In the genomic region with DNA sequence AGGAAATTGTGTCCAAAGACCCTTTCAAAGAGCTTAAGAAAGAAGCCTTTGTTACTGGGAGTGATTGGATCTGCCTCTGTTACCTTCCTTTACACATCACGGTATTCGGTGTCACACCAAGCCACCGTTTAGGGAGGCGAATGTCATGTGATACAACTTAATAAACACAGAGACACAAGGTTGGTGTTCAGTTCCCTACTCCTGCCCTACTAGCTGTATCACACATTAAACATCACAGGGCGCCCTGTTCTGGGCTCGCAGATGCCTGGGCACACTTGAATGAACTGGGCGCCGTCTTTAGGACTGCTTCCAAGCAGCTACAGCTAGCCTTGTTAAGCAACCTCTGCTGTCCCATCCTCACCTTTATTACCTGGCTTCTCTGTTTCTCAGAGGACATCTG, we compare ENCODE assay signal across 31 mouse cellular contexts. TPM values are rescaled to one million over a fixed set of nuclear protein-coding genes. Genes with fewer than 3 reads are reported as not detected.
A peak's percentile ranks its signal among the peaks of the same experiment; 100 is the strongest.
DNase-seq lines count a peak whose midpoint lies in the region; ATAC-seq and TF ChIP-seq lines count a peak whose summit lies in the region.
"Had no signal": no experiment of that assay in that cellular context is flagged by ENCODE, and none has a peak within 500 bp of the region (broad histone marks: within the 10 kb centered on the region; RNA-seq: fewer than 3 reads in every experiment).

No protein-coding gene starts in this region.

- H3K27me3 ChIP-seq in kidney, embryonic 14.5 days (ENCODE audit: control insufficient read depth, insufficient read depth, low read length), result no peaks in the 10 kb centered on the region
- H3K27me3 ChIP-seq in kidney, postnatal 0 days (ENCODE audit: insufficient read depth, low read length), result no peaks in the 10 kb centered on the region
- no peaks in the 10 kb centered on the region for H3K27me3 ChIP-seq in embryonic facial prominence, embryonic 11.5 days (ENCODE audit: control insufficient read depth, insufficient read depth, low read length)
- H3K27me3 ChIP-seq: CH12.LX; heart, embryonic 15.5 days; Patski had no signal

- H3K27ac ChIP-seq in kidney, embryonic 14.5 days (ENCODE audit: low read depth, low read length), result peak overlapping the region; percentile 65; the same call in 1 of the 2 replicates
- H3K27ac ChIP-seq in kidney, postnatal 0 days, result no peak overlapping the region
- no peak overlapping the region for H3K27ac ChIP-seq in embryonic facial prominence, embryonic 11.5 days (replicated peaks; ENCODE audit: low read depth, low read length)
- H3K27ac ChIP-seq: embryonic facial prominence, embryonic 13.5 days; forebrain, embryonic 10.5 days; forebrain, embryonic 13.5 days; gastrocnemius, adult 2 months; heart, embryonic 15.5 days; hindbrain, embryonic 14.5 days; hindbrain, postnatal 0 days had no signal

- 40% methylated on average over 8 of the region's 8 CpGs for WGBS in kidney, embryonic 14.5 days
- WGBS in kidney, postnatal 0 days, result 53% methylated on average over 8 of the region's 8 CpGs
- 66% methylated on average over 8 of the region's 8 CpGs for WGBS in embryonic facial prominence, embryonic 11.5 days

- no peak for TF ChIP-seq CTCF in kidney, postnatal 0 days (IDR thresholded peaks at IDR 0.05; ENCODE audit: low read depth)

- peaks cover 23% of the 10 kb centered on the region for H3K4me1 ChIP-seq in kidney, embryonic 14.5 days (ENCODE audit: control insufficient read depth, insufficient read depth, low read length)
- H3K4me1 ChIP-seq in kidney, postnatal 0 days (replicated peaks; ENCODE audit: insufficient read depth, low read length), result peaks cover 14% of the 10 kb centered on the region
- no peaks in the 10 kb centered on the region for H3K4me1 ChIP-seq in embryonic facial prominence, embryonic 11.5 days (ENCODE audit: control insufficient read depth, insufficient read depth, low read length)

- peak; percentile 95 for ATAC-seq in kidney, embryonic 14.5 days (ENCODE audit: low FRiP score, low TSS enrichment)
- peak; percentile 63 for ATAC-seq in kidney, postnatal 0 days (replicated peaks; ENCODE audit: low FRiP score, low read depth)
- no peak for ATAC-seq in embryonic facial prominence, embryonic 11.5 days (replicated peaks; ENCODE audit: insufficient number of reproducible peaks, low FRiP score, low TSS enrichment, low read depth)
- ATAC-seq in frontal cortex, adult (ENCODE audit: low TSS enrichment), result no peak
- ATAC-seq: forebrain, embryonic 13.5 days; forebrain, embryonic 16.5 days; hindbrain, postnatal 0 days; inflammation-experienced regulatory T-cells, adult 6 months; Patski had no signal

- H3K9me3 ChIP-seq in kidney, embryonic 14.5 days (ENCODE audit: control insufficient read depth, low read length), result no peaks in the 10 kb centered on the region
- no peaks in the 10 kb centered on the region for H3K9me3 ChIP-seq in kidney, postnatal 0 days (replicated peaks; ENCODE audit: low read length)
- no peaks in the 10 kb centered on the region for H3K9me3 ChIP-seq in embryonic facial prominence, embryonic 11.5 days (replicated peaks; ENCODE audit: control insufficient read depth, low read length)
- H3K9me3 ChIP-seq: embryonic facial prominence, embryonic 13.5 days; forebrain, embryonic 10.5 days; forebrain, embryonic 13.5 days; heart, embryonic 12.5 days; heart, embryonic 15.5 days had no signal

- no peak overlapping the region for H3K9ac ChIP-seq in kidney, embryonic 14.5 days (ENCODE audit: low read depth, low read length)
- H3K9ac ChIP-seq in kidney, postnatal 0 days (ENCODE audit: low read depth, low read length), result no peak overlapping the region
- no peak overlapping the region for H3K9ac ChIP-seq in embryonic facial prominence, embryonic 11.5 days (replicated peaks; ENCODE audit: low read length)
- H3K9ac ChIP-seq: embryonic facial prominence, embryonic 13.5 days; forebrain, embryonic 13.5 days; heart, embryonic 12.5 days; heart, embryonic 15.5 days; hindbrain, embryonic 14.5 days had no signal

- DNase-seq in kidney, postnatal 4 days, result no peak
- DNase-seq in kidney, postnatal 0 days (ENCODE audit: low spot score), result peak; percentile 77
- no peak for DNase-seq in kidney, adult 18-20 months
- DNase-seq in embryonic facial prominence, embryonic 11.5 days (ENCODE audit: low spot score), result peak; percentile 8
- DNase-seq: adrenal gland, postnatal 10 days; adrenal gland, postnatal 36 days; B cell, adult 2 months; cerebellum, adult 18-20 months; cerebellum, adult 9-10 months; cerebellum, postnatal 14 days; gastrocnemius, adult 2 months; gastrocnemius, postnatal 14 days; heart, adult 18-20 months; heart, postnatal 10 days; heart, postnatal 4 days had no signal

- no peaks in the 10 kb centered on the region for H3K36me3 ChIP-seq in kidney, embryonic 14.5 days (ENCODE audit: control insufficient read depth, insufficient read depth, low read length)
- no peaks in the 10 kb centered on the region for H3K36me3 ChIP-seq in kidney, postnatal 0 days (ENCODE audit: insufficient read depth, low read length)
- H3K36me3 ChIP-seq in embryonic facial prominence, embryonic 11.5 days (replicated peaks; ENCODE audit: control insufficient read depth, insufficient read depth, low read depth, low read length), result no peaks in the 10 kb centered on the region
- H3K36me3 ChIP-seq: embryonic facial prominence, embryonic 13.5 days; forebrain, embryonic 10.5 days; G1E; heart, embryonic 12.5 days; heart, embryonic 15.5 days had no signal

- H3K4me2 ChIP-seq in kidney, embryonic 14.5 days (replicated peaks; ENCODE audit: low read depth, low read length), result no peak overlapping the region
- no peak overlapping the region for H3K4me2 ChIP-seq in kidney, postnatal 0 days (ENCODE audit: low read length)
- no peak overlapping the region for H3K4me2 ChIP-seq in embryonic facial prominence, embryonic 11.5 days (ENCODE audit: low read depth, low read length)
- H3K4me2 ChIP-seq: embryonic facial prominence, embryonic 13.5 days; forebrain, embryonic 13.5 days; heart, embryonic 12.5 days; heart, embryonic 15.5 days; hindbrain, embryonic 14.5 days had no signal

- H3K4me3 ChIP-seq in kidney, embryonic 14.5 days (ENCODE audit: low read length), result no peak overlapping the region
- H3K4me3 ChIP-seq in kidney, postnatal 0 days (replicated peaks; ENCODE audit: low read depth, low read length), result no peak overlapping the region
- H3K4me3 ChIP-seq in embryonic facial prominence, embryonic 11.5 days (ENCODE audit: low read depth, low read length), result no peak overlapping the region
- H3K4me3 ChIP-seq: embryonic facial prominence, embryonic 13.5 days; forebrain, embryonic 10.5 days; forebrain, embryonic 13.5 days; gastrocnemius, adult 2 months; heart, embryonic 12.5 days; heart, embryonic 15.5 days had no signal

RNA-seq across cellular contexts. Expression of gene Gm10295, which starts 55.0 kb away (rescaled TPM):
- 0.10 TPM in 1 of 2 replicates, not detected in the other for polyA plus RNA-seq in kidney, embryonic 14.5 days (2014; fragmentation: Nextera tagmentation; extraction: Ambion mirVana)
- polyA plus RNA-seq in kidney, postnatal 0 days (2015; fragmentation: Nextera tagmentation; extraction: Ambion mirVana), result not detected in 2 replicates
- not detected in 2 replicates for polyA plus RNA-seq in embryonic facial prominence, embryonic 11.5 days (2014; fragmentation: Nextera tagmentation; extraction: Ambion mirVana)
- polyA plus RNA-seq: embryonic facial prominence, embryonic 13.5 days; forebrain, embryonic 10.5 days; forebrain, embryonic 13.5 days; forebrain, embryonic 16.5 days; frontal cortex, adult 2 months; G1E; heart, embryonic 12.5 days; heart, embryonic 15.5 days; hindbrain, embryonic 11.5 days; hindbrain, embryonic 14.5 days; hindbrain, postnatal 0 days; Patski had no signal

Comparison
In these comparisons a context has a peak if more than half of its experiments do, and no peak if none do; other contexts are left out.
1. DNase-seq: peak in kidney, postnatal 0 days (single experiment) and embryonic facial prominence, embryonic 11.5 days (single experiment); none in kidney, postnatal 4 days (0 of 2) and kidney, adult 18-20 months (single experiment).
2. ATAC-seq: peak in kidney, embryonic 14.5 days (single experiment) and kidney, postnatal 0 days (single experiment); none in embryonic facial prominence, embryonic 11.5 days (single experiment) and frontal cortex, adult (single experiment).